Mouse (Mus musculus) cerebellum, adult 8-10 months (tissue): ENCODE results near the gene Ophn1.

Source experiments
- DNase-seq: peaks from one replicate; pipeline ENCODE4 v3.0.0; 2022

Gene Ophn1

GRCm38 (mm10) chrX:98774247-98774950 lies 116.4 kb downstream of the Ophn1 start:
- no peak for DNase-seq

DNA sequence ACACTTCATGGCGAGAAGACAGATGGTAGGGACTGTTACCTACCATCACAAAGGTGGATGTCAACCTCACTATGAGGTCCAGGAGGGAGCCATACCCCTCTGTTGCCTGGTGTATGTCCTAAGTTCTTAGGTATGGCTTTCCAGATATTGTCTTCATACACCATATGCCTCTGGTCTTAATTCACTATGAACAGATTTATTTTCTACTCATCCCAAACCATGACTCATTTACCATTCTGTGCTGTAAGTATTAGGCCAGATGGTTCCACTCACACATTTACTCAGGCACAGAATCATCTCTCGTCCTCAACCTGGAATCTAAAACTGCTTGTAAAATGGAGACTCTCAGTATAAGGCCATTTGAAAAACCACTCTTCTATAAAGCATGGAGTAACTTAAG lies 135.7 kb downstream of the Ophn1 start:
- DNase-seq: peak; percentile 5

- no peak for DNase-seq
Measured at GRCm38 (mm10) chrX:98751279-98751817, 139.5 kb downstream of the Ophn1 start.

DNA sequence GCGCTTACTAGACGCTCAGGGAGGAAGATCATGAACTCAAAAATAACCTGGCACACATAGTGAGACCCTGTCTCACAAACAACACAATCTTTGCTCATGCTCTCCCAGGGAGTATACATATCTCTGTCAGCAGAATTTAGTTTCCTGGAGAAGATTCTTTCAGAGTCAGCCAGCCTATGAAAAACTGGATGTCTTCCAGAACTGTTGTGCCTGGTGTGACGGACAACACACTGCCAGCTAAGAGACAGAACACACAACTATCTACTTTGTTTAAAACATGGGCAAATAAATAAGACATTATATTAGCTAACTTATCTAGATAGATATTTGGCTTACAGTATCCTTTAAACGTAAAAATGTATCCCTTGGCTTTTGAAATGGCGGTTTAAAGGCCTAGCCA lies 154.1 kb downstream of the Ophn1 start:
- no peak for DNase-seq

- no peak for DNase-seq
Measured at GRCm38 (mm10) chrX:98722991-98723390, 167.8 kb downstream of the Ophn1 start.

- DNase-seq: no peak
Measured at GRCm38 (mm10) chrX:98707766-98708165, 183.1 kb downstream of the Ophn1 start.

DNA sequence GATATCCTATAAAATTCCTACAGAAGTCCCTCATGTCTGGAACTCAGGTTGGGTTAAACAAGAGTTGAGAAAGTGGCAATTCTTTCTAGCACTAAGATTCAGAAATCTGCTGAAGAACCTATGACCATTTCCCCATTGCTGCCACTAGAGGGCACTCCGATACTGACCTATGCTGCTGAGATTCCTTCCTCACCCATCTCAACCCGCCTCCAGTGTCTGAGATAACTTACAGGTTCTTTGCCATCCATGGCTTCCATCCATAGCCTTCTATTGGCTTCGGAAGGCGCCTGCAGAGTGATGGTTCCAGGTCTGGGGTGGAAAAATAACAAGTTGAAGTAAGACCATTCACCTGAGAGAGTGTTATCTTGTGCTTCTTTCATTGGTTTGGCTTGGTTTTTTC lies 189.2 kb downstream of the Ophn1 start:
- peak; percentile 56 for DNase-seq

- no peak for DNase-seq
Measured at GRCm38 (mm10) chrX:98682603-98683002, 208.2 kb downstream of the Ophn1 start.

GRCm38 (mm10) chrX:98681281-98681680 lies 209.5 kb downstream of the Ophn1 start:
- DNase-seq: no peak

GRCm38 (mm10) chrX:98670988-98671387 lies 219.8 kb downstream of the Ophn1 start:
- no peak for DNase-seq

DNA sequence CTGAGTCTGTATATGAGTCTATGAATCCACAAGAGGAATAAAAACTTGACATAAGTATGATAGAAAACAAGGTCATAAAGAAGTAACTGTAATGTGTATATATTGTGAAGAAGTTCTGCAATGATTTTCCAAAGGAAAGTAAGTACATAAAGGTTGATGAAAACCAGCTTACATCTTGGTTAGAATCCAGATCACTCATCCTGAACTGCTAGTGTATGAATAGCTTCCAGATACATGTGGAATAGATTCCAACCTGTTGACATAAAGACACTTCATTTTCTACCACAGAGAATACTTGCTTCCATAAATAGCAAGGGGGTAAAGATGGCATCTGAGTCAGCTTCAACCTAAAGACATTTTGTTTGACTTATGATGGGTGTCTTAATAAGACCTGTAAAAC lies 239.4 kb downstream of the Ophn1 start:
- DNase-seq: no peak

DNA sequence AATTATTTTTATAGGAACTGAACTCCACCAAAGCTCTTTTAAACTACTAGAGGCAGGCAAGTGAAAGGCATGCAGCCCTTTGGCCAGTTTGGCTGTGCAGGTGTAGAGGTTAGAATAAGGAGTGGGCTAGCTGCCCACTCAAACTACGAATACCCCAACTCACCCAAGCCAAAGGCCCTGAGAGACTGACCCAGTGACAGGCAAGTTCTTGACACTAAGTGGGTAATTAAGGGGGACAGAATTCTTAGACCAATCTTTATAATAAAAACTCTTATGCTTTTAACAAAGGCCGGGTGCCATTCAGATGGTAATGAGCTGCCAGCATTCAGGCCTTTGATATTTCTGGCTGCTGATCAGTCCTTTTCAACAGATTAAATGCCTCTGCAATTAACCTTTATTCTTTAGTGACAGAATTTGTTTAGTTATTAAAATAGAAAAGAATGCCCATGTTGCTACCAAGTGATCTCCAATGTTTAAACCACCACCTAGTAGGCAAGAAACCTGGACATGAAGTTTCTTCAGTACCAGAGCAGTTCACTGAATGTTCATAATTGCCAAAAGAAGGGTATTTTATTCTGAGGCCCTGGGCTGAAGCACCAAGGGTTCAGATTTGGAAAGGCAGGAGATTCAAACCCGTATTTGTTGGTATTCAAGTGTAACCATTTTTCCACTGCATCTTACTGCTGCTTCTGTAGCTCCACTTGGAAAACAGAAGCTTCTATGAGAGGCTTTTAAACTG lies 262.0 kb downstream of the Ophn1 start:
- no peak for DNase-seq

- DNase-seq: peak; percentile 7
Measured at GRCm38 (mm10) chrX:98618865-98619264, 272.0 kb downstream of the Ophn1 start.

DNA sequence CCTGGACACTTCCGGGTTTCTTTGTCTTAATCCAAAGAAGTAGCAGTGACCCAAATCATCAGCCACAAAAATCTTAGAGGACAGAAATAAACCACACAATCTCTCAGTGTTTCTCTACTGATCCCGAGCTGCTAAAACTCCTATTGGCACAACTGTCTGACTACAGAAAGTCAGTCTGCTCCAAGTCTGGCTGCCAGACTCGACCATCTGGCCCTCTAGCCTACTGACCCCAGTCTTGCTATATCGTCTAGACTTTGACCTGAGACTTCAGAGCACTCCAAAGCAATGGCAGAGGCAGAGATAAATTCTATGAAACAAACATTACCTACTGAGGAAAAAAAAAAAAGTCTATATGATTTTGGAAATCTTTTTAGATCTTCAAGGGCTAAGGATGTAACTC lies 273.4 kb downstream of the Ophn1 start:
- DNase-seq: no peak

DNA sequence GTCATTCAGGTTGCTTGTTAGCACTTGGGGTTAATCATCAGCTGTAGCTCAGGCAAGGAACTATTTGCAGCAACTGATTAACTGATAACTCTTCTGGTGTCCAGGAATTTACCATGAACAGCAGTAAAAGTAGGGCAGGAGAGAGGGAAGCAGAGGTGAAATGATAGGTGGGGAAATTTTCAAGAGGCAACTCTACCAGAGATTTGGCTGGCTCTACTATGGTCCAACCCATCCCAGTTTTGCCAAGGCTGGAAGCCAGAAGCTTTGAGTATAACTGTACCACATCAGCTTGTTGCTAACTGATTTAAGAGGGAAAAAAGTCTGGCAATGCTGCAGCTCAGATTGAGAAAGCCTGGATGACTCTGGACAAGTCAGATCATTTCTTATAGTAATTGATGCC lies 316.6 kb downstream of the Ophn1 start:
- DNase-seq: no peak

GRCm38 (mm10) chrX:98546458-98546857 lies 344.4 kb downstream of the Ophn1 start:
- no peak for DNase-seq

DNA sequence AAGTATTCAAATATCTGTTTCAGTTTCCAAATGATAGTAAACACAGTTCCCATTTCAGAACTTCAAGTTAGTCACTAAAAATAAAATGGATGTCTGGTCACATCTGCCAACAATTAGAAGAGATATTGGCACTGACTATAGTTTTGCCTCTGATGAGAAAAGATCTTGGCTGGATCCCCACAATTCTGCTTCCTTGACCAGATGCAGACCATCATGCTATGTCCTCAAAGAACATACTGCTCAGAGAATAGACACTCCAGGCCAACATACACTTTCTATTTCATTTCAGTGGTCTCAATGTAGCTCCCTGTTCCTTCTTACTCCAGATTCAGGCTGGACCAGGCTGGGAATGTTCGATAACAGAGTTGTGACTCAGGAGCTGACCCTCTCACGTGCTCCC lies 375.5 kb downstream of the Ophn1 start:
- no peak for DNase-seq

GRCm38 (mm10) chrX:98514359-98514904 lies 376.4 kb downstream of the Ophn1 start:
- DNase-seq: no peak
